Mouse (Mus musculus): ENCODE results near the gene Wfdc11. TPM values are rescaled to one million over a fixed set of nuclear protein-coding genes. Genes with fewer than 3 reads are reported as not detected.
"Not testable (repeated sequence)": the region's sequence is repeated elsewhere in the genome, so short reads cannot be mapped to it uniquely, and the experiment has no call there.

Wfdc11 gene
- polyA plus RNA-seq (2016; fragmentation: Nextera tagmentation; extraction: Ambion mirVana), result not detected in 2 replicates

GRCm38 (mm10) chr2:164673987-164674386 is at the start of gene Wfdc11:
Gene Wfdc11 (minus strand): TSS chr2:164674087.
- 0 out of 2 replicates have a peak, but pooled peaks cover 4% of the 10 kb centered on the region for H3K4me1 ChIP-seq (replicated peaks)

GRCm38 (mm10) chr2:164723276-164723675 is 49.4 kb upstream of the Wfdc11 start:
- 67% methylated on average over 4 of the region's 4 CpGs for WGBS
- Histone ChIP-seq H3K9ac (replicated peaks) (no peak overlapping the region), H3K36me3 (no peaks in the 10 kb centered on the region), H3K4me2 (no peak overlapping the region), H3K9me3 (0 out of 2 replicates have a peak, but pooled peaks cover 2% of the 10 kb centered on the region), H3K27ac (no peak overlapping the region), H3K4me1 (replicated peaks) (no peaks in the 10 kb centered on the region; the same call in 1 of the 2 replicates), H3K4me3 (replicated peaks) (no peak overlapping the region), H3K27me3 (0 out of 2 replicates have a peak, but pooled peaks cover 5% of the 10 kb centered on the region)
- ATAC-seq (ENCODE audit: insufficient number of reproducible peaks, insufficient read depth, low FRiP score, low TSS enrichment, low read depth), result no peak

More at GRCm38 (mm10) chr2:164673987-164674386, at the start of gene Wfdc11:
- H3K36me3 ChIP-seq, result no peaks in the 10 kb centered on the region
- 72% methylated on average over 7 of the region's 7 CpGs for WGBS
- no peak within 1 kb of the TSS for H3K4me3 ChIP-seq (replicated peaks)
- no peaks in the 10 kb centered on the region for H3K27me3 ChIP-seq
- no peak within 1 kb of the TSS for H3K4me2 ChIP-seq
- ATAC-seq (ENCODE audit: insufficient number of reproducible peaks, insufficient read depth, low FRiP score, low TSS enrichment, low read depth), result no peak
- H3K9me3 ChIP-seq, result peaks cover 10% of the 10 kb centered on the region; the same call in 1 of the 2 replicates
- no peak within 1 kb of the TSS for H3K27ac ChIP-seq
- no peak within 1 kb of the TSS for H3K9ac ChIP-seq (replicated peaks)

GRCm38 (mm10) chr2:164716194-164716786 is 42.4 kb upstream of the Wfdc11 start:
- ATAC-seq (ENCODE audit: insufficient number of reproducible peaks, insufficient read depth, low FRiP score, low TSS enrichment, low read depth); H3K4me1 ChIP-seq (replicated peaks); H3K27ac ChIP-seq; H3K4me3 ChIP-seq (replicated peaks); H3K4me2 ChIP-seq; H3K27me3 ChIP-seq; H3K9ac ChIP-seq (replicated peaks); H3K9me3 ChIP-seq; H3K36me3 ChIP-seq: not testable (repeated sequence)
- 90% methylated on average over 23 of the region's 23 CpGs for WGBS

GRCm38 (mm10) chr2:164715005-164715404 is 41.1 kb upstream of the Wfdc11 start, which contains the start of gene Spint5:
Gene Spint5 (plus strand): TSS chr2:164715305.
- H3K4me1 ChIP-seq (replicated peaks), result no peaks in the 10 kb centered on the region; the same call in 1 of the 2 replicates
- H3K36me3 ChIP-seq, result no peaks in the 10 kb centered on the region
- H3K9ac ChIP-seq (replicated peaks), result no peak within 1 kb of the TSS
- WGBS, result 76% methylated on average over 6 of the region's 6 CpGs
- H3K4me2 ChIP-seq, result no peak within 1 kb of the TSS
- no peak within 1 kb of the TSS for H3K27ac ChIP-seq
- H3K27me3 ChIP-seq, result no peaks in the 10 kb centered on the region
- H3K9me3 ChIP-seq, result no peaks in the 10 kb centered on the region
- ATAC-seq (ENCODE audit: insufficient number of reproducible peaks, insufficient read depth, low FRiP score, low TSS enrichment, low read depth), result no peak
- H3K4me3 ChIP-seq (replicated peaks), result no peak within 1 kb of the TSS

GRCm38 (mm10) chr2:164705991-164706390 is 32.1 kb upstream of the Wfdc11 start:
- 88% methylated on average over 14 of the region's 14 CpGs for WGBS
- H3K36me3 ChIP-seq, result no peaks in the 10 kb centered on the region

GRCm38 (mm10) chr2:164705328-164705727 is 31.4 kb upstream of the Wfdc11 start:
- Histone ChIP-seq H3K9ac (replicated peaks) (no peak overlapping the region), H3K27me3 (0 out of 2 replicates have a peak, but pooled peaks cover 2% of the 10 kb centered on the region), H3K4me3 (replicated peaks) (no peak overlapping the region), H3K36me3 (no peaks in the 10 kb centered on the region), H3K4me1 (replicated peaks) (no peaks in the 10 kb centered on the region), H3K9me3 (no peaks in the 10 kb centered on the region), H3K27ac (no peak overlapping the region), H3K4me2 (no peak overlapping the region)
- WGBS, result 89% methylated on average over 6 of the region's 6 CpGs
- ATAC-seq (ENCODE audit: insufficient number of reproducible peaks, insufficient read depth, low FRiP score, low TSS enrichment, low read depth), result no peak

More at GRCm38 (mm10) chr2:164705991-164706390, 32.1 kb upstream of the Wfdc11 start:
- H3K27ac ChIP-seq, result no peak overlapping the region
- H3K4me2 ChIP-seq, result no peak overlapping the region
- H3K27me3 ChIP-seq, result 0 out of 2 replicates have a peak, but pooled peaks cover 2% of the 10 kb centered on the region
- no peaks in the 10 kb centered on the region for H3K4me1 ChIP-seq (replicated peaks)
- no peak for ATAC-seq (ENCODE audit: insufficient number of reproducible peaks, insufficient read depth, low FRiP score, low TSS enrichment, low read depth)
- no peak overlapping the region for H3K4me3 ChIP-seq (replicated peaks)
- H3K9ac ChIP-seq (replicated peaks), result no peak overlapping the region
- H3K9me3 ChIP-seq, result no peaks in the 10 kb centered on the region

GRCm38 (mm10) chr2:164704235-164704634 is 30.3 kb upstream of the Wfdc11 start:
- no peaks in the 10 kb centered on the region for H3K4me1 ChIP-seq (replicated peaks)
- 78% methylated on average over 5 of the region's 5 CpGs for WGBS
- no peak overlapping the region for H3K4me2 ChIP-seq
- H3K9me3 ChIP-seq, result no peaks in the 10 kb centered on the region
- H3K4me3 ChIP-seq (replicated peaks), result no peak overlapping the region
- H3K36me3 ChIP-seq, result no peaks in the 10 kb centered on the region
- no peak overlapping the region for H3K27ac ChIP-seq
- H3K9ac ChIP-seq (replicated peaks), result no peak overlapping the region
- 0 out of 2 replicates have a peak, but pooled peaks cover 2% of the 10 kb centered on the region for H3K27me3 ChIP-seq
- no peak for ATAC-seq (ENCODE audit: insufficient number of reproducible peaks, insufficient read depth, low FRiP score, low TSS enrichment, low read depth)

- Histone ChIP-seq H3K27ac (no peak overlapping the region), H3K4me3 (replicated peaks) (no peak overlapping the region), H3K9me3 (no peaks in the 10 kb centered on the region), H3K4me1 (replicated peaks) (no peaks in the 10 kb centered on the region), H3K36me3 (no peaks in the 10 kb centered on the region), H3K4me2 (no peak overlapping the region), H3K27me3 (no peaks in the 10 kb centered on the region), H3K9ac (replicated peaks) (no peak overlapping the region)
- 86% methylated on average over 5 of the region's 5 CpGs for WGBS
- ATAC-seq (ENCODE audit: insufficient number of reproducible peaks, insufficient read depth, low FRiP score, low TSS enrichment, low read depth), result no peak
Measured at GRCm38 (mm10) chr2:164701761-164702160, 27.9 kb upstream of the Wfdc11 start.

- Histone ChIP-seq H3K4me3 (replicated peaks) (no peak overlapping the region), H3K36me3 (no peaks in the 10 kb centered on the region), H3K4me1 (replicated peaks) (no peaks in the 10 kb centered on the region), H3K9ac (replicated peaks) (no peak overlapping the region), H3K4me2 (no peak overlapping the region), H3K27ac (no peak overlapping the region), H3K27me3 (no peaks in the 10 kb centered on the region), H3K9me3 (no peaks in the 10 kb centered on the region)
- 72% methylated on average over 5 of the region's 5 CpGs for WGBS
- no peak for ATAC-seq (ENCODE audit: insufficient number of reproducible peaks, insufficient read depth, low FRiP score, low TSS enrichment, low read depth)
Measured at GRCm38 (mm10) chr2:164700959-164701358, 27.1 kb upstream of the Wfdc11 start.

GRCm38 (mm10) chr2:164698201-164698600 is 24.3 kb upstream of the Wfdc11 start, which contains the start of gene Spint4:
Gene Spint4 (plus strand): TSS chr2:164698501.
- H3K4me1 ChIP-seq (replicated peaks), result no peaks in the 10 kb centered on the region
- no peak within 1 kb of the TSS for H3K9ac ChIP-seq (replicated peaks)
- no peak within 1 kb of the TSS for H3K4me3 ChIP-seq (replicated peaks)
- H3K27me3 ChIP-seq, result no peaks in the 10 kb centered on the region
- no peak for ATAC-seq (ENCODE audit: insufficient number of reproducible peaks, insufficient read depth, low FRiP score, low TSS enrichment, low read depth)
- H3K36me3 ChIP-seq, result no peaks in the 10 kb centered on the region
- no peak within 1 kb of the TSS for H3K27ac ChIP-seq
- H3K9me3 ChIP-seq, result no peaks in the 10 kb centered on the region
- H3K4me2 ChIP-seq, result no peak within 1 kb of the TSS
- 79% methylated on average over 4 of the region's 4 CpGs for WGBS

- H3K4me3 ChIP-seq (replicated peaks), result no peak within 1 kb of the TSS
- H3K9me3 ChIP-seq, result no peaks in the 10 kb centered on the region
- no peaks in the 10 kb centered on the region for H3K4me1 ChIP-seq (replicated peaks)
- H3K36me3 ChIP-seq, result no peaks in the 10 kb centered on the region
- peaks cover 4% of the 10 kb centered on the region for H3K27me3 ChIP-seq
- no peak for ATAC-seq (ENCODE audit: insufficient number of reproducible peaks, insufficient read depth, low FRiP score, low TSS enrichment, low read depth)
- H3K27ac ChIP-seq, result no peak within 1 kb of the TSS
- WGBS, result 75% methylated on average over 3 of the region's 3 CpGs
- no peak within 1 kb of the TSS for H3K9ac ChIP-seq (replicated peaks)
- no peak within 1 kb of the TSS for H3K4me2 ChIP-seq
Measured at GRCm38 (mm10) chr2:164684807-164685206, 10.9 kb upstream of the Wfdc11 start, which contains the start of gene Wfdc13. Gene Wfdc13 (plus strand): TSS chr2:164685107.

Measured in limb, embryonic 12.5 days (tissue).